Mouse (Mus musculus) fat pad, adult 2 months (tissue): ENCODE results near the gene Hmga1b.
"Not testable (repeated sequence)": the region's sequence is repeated elsewhere in the genome, so short reads cannot be mapped to it uniquely, and the experiment has no call there.

Experiments used
- DNase-seq: peaks from one replicate; pipeline ENCODE4 v3.0.0-alpha.2; 2011; ENCODE audit warnings: low read depth, low spot score; ENCODE audit errors: extremely low read depth

The Hmga1b gene

DNA sequence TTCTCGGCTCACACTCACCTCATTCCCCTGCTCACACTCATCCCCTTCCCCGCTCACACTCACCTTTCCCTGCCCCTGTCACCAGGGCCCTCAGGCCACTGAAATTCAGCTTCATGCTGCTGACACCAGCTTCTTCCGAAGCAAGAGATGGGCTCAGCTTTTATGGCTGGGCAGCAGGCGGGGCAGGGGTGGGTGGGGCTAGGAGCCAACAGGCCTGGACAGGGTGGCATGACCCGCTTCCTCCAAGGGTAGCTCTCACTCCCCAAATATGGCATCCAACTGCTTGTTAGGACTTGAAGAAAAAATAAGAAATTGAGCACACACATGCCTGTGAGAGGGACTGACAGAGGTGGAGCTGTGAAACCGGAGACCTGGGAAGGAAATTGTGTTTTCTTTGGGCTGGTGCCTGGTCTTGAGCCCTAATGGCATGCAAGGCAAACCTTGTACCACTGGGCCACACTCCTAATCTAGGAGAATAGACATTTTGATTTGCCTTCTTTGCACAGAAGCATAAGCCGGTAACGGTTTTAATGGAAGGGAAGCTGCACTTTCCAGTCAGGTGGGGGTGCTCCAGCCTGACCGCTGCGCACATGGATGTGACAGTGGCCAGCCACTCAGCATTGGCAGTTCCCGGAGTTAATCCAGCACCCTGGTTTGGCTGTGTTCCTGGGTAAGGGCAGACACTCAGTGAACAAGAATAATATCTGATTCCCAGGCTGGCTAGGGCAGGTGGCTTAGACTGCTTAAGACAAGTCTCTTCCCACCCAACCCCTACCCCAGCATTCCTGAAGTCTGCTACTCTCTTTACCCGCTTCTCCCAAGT lies 30.5 kb upstream of the Hmga1b start, which contains the start of gene Cbr2:
Gene Cbr2, minus strand, starts transcription at position 257 of the 823 bp plus-strand sequence.
- DNase-seq = peak; percentile 81

GRCm38 (mm10) chr11:120733521-120733920 lies 29.1 kb upstream of the Hmga1b start:
- DNase-seq = no peak

- DNase-seq = no peak
Observed at GRCm38 (mm10) chr11:120736424-120736823, 26.2 kb upstream of the Hmga1b start.

- no peak for DNase-seq
Observed at GRCm38 (mm10) chr11:120740981-120741380, 21.6 kb upstream of the Hmga1b start.

- DNase-seq = no peak
Observed at GRCm38 (mm10) chr11:120744121-120744701, 18.4 kb upstream of the Hmga1b start.

DNA sequence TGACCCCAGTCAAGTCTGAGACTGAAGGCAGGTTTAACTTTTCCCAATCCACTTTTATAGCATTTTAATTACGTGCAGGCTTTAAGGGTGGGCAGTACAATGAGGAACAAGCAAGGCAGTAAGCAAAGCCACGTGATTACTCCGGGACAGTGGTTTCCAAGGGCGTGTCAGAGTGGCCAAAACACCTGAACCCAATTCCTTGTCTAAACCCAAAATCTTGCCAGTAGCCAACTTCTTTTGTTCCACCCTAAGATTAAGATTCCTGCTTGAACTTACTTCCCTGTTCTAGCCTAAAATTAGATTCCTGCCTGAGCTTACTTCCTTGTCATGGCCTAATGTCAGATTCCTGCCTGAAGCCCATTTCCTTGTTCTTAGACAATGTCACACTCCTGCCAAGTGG lies 14.6 kb upstream of the Hmga1b start:
- no peak for DNase-seq

DNA sequence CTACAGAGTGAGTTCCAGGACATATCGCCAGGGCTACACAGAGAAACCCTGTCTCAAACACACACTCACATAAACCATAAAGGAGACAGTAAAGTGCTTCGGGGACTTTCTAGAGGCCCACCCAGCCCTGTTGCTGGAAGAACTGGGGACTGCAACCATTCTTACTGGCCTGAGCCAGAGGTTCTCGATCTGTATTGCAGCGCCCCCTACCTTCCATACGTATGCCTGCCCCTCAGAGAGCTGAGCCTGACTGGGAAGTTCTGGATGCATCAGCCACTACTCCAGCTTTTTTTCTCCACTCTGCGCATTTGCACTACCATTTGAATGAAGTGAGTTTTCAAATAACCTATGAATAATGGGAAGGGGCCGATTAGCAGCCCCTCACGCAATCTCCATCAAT lies 13.2 kb upstream of the Hmga1b start:
- DNase-seq = no peak

DNA sequence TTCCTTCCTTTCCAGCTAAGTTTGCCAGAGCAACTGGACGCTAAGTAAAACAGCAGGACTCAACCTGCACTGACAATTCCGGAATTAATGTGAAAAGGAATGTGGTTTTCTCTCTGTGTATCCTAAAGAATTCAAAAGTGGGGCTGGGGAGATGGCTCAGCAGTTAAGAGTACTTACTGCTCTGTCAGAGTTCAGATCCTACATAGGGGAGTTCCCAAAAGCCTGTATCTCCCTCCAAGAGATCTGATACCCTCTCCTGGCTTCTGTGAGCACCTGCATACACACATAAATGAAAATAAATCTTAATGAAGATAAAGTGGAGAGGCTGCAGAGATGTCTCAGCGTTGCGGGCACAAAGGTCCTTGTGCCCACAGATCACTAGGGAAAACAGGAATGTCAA lies 11.0 kb upstream of the Hmga1b start:
- DNase-seq = no peak

DNA sequence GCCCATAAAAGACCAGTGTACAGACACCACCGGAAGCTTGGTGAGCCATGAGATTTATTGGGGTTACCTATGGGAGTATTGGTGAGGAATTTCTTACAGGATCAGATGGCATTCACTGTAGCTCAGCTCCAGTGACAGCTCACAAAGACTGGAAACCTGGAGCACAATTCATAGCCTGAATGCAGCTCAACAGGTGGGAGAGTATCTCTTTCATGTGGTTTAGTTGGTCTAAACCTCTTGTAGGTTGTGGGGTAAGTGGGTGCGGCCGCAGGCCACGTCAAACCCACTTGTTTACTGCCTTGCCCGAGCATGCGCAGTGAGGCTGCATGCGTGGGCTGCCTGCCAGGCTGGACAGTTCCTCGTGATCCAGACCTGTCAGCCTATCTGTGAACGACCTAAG lies 2.4 kb upstream of the Hmga1b start:
- no peak for DNase-seq

DNA sequence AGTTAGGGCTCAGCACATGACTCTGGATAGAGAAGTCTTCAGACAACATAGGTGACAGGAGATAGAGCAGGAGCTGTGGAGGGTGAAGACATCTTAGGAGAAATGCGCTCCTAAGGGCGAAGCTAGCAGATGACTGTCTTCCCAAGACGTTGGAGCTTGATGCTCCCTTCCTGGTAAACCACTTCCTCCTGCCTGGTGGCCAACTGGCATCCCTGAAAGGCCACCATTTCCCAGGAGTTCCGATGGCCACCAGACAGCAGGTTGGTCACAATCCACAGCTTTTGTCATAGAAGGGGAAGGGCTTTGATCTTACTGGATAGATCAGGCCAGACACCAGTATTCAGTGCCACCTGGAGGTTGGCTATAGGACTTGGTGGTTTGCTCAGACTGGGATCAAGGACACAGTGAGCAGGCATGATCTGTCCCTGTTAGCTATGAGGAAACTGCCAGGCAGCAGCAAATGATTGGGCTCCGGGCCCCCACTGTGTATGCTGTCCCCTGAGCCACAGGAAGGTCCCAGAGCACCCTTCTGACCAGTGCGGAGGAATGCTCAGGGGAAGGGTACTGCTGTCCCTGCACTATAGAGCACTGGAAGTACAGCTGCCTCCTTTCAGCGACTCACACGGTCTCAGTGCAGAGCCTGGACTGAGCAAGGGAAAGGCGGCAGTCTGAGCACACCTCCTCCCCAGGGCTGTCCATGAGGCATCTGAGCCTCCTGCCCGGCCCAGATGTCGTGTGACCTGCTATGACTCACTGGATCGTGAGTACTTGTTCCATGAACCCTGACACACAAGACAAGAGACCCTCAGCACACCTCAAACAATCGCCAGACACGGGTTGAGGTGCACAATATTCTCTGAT lies 553 bp upstream of the Hmga1b start:
- DNase-seq = no peak

DNA sequence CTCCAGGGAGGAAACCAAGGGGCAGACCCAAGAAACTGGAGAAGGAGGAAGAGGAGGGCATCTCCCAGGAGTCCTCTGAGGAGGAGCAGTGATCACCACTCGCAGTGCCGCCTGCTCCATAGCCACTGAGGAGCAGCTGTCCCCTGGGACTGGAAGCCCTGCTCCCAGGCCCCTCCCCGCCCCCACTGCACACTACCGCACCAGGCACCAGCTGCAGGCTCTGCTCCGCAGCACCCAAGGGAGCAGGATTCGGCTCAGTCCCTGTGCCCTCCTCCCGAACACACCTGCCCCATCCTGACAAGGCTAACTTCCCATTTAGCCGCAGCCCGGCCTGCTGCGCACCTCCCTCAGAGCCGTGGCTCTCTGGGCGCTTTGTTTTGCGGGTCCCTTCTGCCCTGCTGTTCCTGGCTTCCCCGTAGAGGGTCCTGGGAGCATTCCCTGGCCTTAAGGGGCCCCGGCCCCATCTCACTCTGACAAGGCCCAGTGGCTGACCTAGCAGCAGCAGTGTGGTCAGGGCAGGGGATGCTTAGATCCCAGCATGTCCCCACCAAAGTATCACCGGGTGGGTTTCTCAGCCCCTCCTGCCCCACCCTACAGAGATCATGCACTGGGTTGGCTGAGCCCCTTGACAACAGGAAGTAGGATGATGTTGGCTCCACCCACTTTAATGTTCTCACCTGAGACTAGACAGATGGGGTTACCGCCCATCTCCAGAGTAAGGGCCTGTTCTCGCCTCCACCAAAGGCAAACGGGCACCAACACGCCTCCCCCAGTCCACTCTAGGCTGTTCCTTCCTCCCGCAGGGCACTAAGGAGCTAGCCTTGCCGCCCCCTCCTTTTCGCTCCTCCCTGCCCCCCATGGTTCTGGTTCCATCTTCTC lies 766 bp downstream of the Hmga1b start:
- not testable (repeated sequence) for DNase-seq

- not testable (repeated sequence) for DNase-seq
Observed at GRCm38 (mm10) chr11:120767023-120767422, 4.4 kb downstream of the Hmga1b start.

DNA sequence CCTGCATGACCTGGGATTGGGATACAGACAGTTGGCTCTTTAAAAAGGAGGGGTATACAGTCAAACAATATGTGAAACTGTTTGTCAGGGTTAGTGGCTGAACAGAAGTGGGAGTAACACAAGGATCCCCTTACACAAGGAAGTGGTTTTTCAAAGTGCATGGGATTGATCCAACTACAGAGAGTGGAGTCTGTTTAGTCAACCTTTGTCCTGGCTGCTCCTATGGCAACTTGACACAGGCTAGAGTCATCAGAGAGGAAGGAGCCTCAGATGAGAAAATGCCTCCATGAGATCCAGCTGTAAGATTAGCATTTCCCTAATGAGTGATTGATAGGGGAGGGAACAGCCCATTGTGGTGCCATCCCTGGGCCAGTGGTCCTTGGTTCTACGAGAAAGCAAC lies 5.6 kb downstream of the Hmga1b start:
- DNase-seq = no peak

DNA sequence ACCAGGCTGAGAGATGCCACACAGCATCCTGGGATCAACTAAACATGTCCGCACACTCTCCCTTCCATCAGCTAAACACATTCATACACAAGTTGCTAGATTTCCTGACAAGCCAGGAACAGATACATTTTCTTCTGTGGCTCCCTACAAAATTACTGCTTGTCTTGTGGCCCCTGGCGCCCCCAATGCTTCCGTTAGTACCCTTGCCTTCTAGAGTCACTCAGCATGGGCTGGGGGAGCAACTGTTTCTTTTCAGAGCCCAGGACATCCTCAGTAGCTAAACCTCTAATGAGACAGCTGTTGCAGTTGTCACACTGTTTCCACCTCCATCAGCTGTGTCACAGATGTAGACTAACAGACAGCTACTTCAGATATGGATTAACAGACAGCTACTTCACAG lies 10.2 kb downstream of the Hmga1b start:
- no peak for DNase-seq

- no peak for DNase-seq
Observed at GRCm38 (mm10) chr11:120773463-120774190, 11.0 kb downstream of the Hmga1b start.

DNA sequence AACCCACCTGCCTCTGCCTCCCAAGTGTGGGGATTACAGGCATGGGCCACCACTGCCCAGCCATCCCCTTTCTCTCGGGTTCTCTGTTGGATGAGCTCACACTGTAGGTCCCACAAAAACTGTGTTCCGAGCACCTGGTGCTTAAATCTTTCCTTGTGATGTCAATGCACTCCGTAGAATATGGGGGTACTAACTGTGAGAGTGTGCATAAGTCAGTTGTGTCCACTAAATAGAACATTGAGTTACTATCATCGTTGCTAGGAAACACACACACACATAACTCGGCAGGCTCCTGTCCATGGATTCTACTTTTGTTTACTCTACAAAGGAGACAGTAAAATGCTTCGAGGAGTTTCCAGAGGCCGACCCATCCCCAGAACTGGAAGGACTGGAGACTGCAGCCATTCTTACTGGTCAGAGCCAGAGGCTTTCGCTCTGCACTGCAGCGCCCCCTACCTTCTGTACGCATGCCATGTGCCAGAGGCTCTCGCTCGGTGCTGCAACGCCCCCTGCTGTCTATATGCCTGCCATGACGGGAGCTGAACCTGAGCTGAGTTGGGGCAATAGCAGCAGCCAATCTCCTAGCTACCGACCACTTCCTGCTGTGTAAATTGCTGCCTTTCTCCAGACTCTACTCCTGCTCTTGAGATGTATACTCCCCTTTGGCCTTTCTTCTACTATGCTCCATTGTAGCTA lies 13.3 kb downstream of the Hmga1b start:
- DNase-seq = no peak

- no peak for DNase-seq
Observed at GRCm38 (mm10) chr11:120777123-120777522, 14.5 kb downstream of the Hmga1b start.

DNA sequence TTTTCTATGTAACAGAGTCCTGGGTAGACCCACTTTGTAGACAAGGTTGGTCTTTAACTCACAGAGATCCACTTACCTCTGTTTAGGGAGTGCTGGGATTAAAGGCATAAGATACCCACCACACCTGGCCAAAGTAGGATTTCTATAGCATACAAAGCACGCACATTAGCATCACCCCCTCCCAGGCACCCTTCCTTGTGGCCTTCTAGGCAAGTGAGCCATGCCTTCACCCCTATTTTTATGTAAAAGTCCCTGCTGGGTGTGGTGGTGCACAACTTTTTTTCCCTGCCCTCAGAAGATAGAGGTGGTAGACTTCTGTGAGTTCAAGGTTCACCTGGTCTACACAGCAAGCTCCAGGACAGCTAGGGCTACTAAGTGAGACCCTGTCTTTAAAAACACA lies 17.3 kb downstream of the Hmga1b start:
- no peak for DNase-seq

DNA sequence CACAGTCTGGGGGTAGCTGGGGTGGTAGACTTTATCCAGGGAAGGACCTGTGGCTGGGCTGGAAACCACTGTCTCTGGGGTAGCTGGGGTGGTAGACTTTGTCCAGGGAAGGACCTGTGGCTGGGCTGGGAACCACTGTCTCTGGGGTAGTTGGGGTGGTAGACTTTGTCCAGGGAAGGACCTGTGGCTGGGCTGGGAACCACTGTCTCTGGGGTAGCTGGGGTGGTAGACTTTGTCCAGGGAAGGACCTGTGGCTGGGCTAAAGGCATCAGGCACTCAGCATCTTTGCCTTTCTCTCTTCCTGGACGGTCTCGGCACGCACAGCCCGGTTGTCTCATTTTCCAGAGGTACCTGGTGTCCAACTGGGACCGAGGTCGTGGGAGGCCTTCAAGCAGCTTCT lies 18.8 kb downstream of the Hmga1b start:
- DNase-seq = not testable (repeated sequence)
